Mouse (Mus musculus) CH12.LX (cell line): Measurements from ENCODE around the gene Padi3. TPM values are rescaled to one million over a fixed set of nuclear protein-coding genes. Genes with fewer than 3 reads are reported as not detected.

ENCODE experiments used
- DNase-seq: peaks from one replicate; pipeline ENCODE4 v3.0.0-alpha.2; 2013; ENCODE audit errors: extremely low read depth
- H3K27ac ChIP-seq: 2 replicates; pipeline ENCODE4 v1.5.1; 2012; ENCODE audit warnings: low read depth, mild to moderate bottlenecking, control low read depth, moderate library complexity; ENCODE audit not compliant: insufficient read depth
- H3K27me3 ChIP-seq: replicated peaks from 2 replicates; pipeline ENCODE3; 2012; ENCODE audit warnings: inconsistent platforms
- H3K36me3 ChIP-seq, 2 experiments: replicated peaks in 1 of 2; 2 replicates each; pipeline versions ENCODE3 to v1.6.1; 2012; ENCODE audit warnings: inconsistent platforms in 1 of 2, low read length in 1 of 2, mild to moderate bottlenecking in 1 of 2, mixed read lengths in 1 of 2, moderate library complexity in 1 of 2; ENCODE audit not compliant: control insufficient read depth in 1 of 2, insufficient read depth in 1 of 2
- H3K4me1 ChIP-seq, 2 experiments: 2 replicates each; pipeline ENCODE4 v1.6.1; 2012; ENCODE audit warnings: inconsistent platforms in 1 of 2, moderate library complexity in 1 of 2; ENCODE audit not compliant: insufficient read depth in 2 of 2, control insufficient read depth in 1 of 2
- H3K4me2 ChIP-seq: 2 replicates; pipeline ENCODE4 v1.6.1; 2012; ENCODE audit warnings: low read depth, mild to moderate bottlenecking, control low read depth; ENCODE audit not compliant: poor library complexity, insufficient read depth, severe bottlenecking
- H3K4me3 ChIP-seq, 3 experiments: fragments of 150-350 bp in 1 of 3; sonication (generic) in 1 of 3; replicated peaks in 1 of 3; 2 replicates each; pipeline versions ENCODE3 to v1.5.1; 2011 to 2012; ENCODE audit warnings: low read depth in 2 of 3, low read length in 2 of 3, mild to moderate bottlenecking in 2 of 3, moderate library complexity in 2 of 3, control low read depth in 1 of 3, improper control_type of control experiment in 1 of 3, inconsistent platforms in 1 of 3, mixed read lengths in 1 of 3; ENCODE audit not compliant: poor library complexity in 1 of 3
- H3K79me2 ChIP-seq: replicated peaks from 2 replicates; pipeline ENCODE4 v1.6.1; 2012; ENCODE audit warnings: mild to moderate bottlenecking, moderate library complexity; ENCODE audit not compliant: control insufficient read depth, poor library complexity, insufficient read depth, severe bottlenecking; ENCODE audit errors: extremely low read depth
- H3K9ac ChIP-seq: 2 replicates; pipeline ENCODE4 v1.6.1; 2012; ENCODE audit warnings: low read depth, mild to moderate bottlenecking, control low read depth, moderate library complexity; ENCODE audit not compliant: insufficient read depth
- H3K9me3 ChIP-seq: replicated peaks from 2 replicates; pipeline ENCODE3; 2012; ENCODE audit warnings: low read length, inconsistent platforms, mixed read lengths
- BHLHE40 ChIP-seq: IDR thresholded peaks from 2 replicates; pipeline ENCODE4 v1.6.1; 2011; ENCODE audit warnings: mild to moderate bottlenecking, low read depth, low read length, improper control_type of control experiment
- CHD1 ChIP-seq: IDR thresholded peaks from 2 replicates; pipeline ENCODE4 v1.6.1; 2012; ENCODE audit warnings: low read depth, low read length, improper control_type of control experiment, inconsistent platforms
- CHD2 ChIP-seq: IDR thresholded peaks from 2 replicates; pipeline ENCODE4 v1.6.1; 2011; ENCODE audit warnings: low read length, improper control_type of control experiment
- E2F4 ChIP-seq: IDR thresholded peaks from 2 replicates; pipeline ENCODE4 v1.6.1; 2011; ENCODE audit warnings: low read depth, low read length, improper control_type of control experiment; ENCODE audit not compliant: insufficient replicate concordance
- ELF1 ChIP-seq: IDR thresholded peaks from 2 replicates; pipeline ENCODE4 v1.6.1; 2014; ENCODE audit warnings: low read depth, mild to moderate bottlenecking, inconsistent platforms, low read length, improper control_type of control experiment
- EP300 ChIP-seq: IDR thresholded peaks from 2 replicates; pipeline ENCODE4 v1.6.1; 2011; ENCODE audit warnings: low read length, improper control_type of control experiment
- HCFC1 ChIP-seq: IDR thresholded peaks from 2 replicates; pipeline ENCODE4 v1.6.1; 2012; ENCODE audit warnings: low read depth, mild to moderate bottlenecking, inconsistent platforms, low read length, improper control_type of control experiment
- JUN ChIP-seq: IDR thresholded peaks from 2 replicates; pipeline ENCODE4 v1.6.1; 2011; ENCODE audit warnings: low read depth, mild to moderate bottlenecking, low read length, improper control_type of control experiment, moderate library complexity; ENCODE audit not compliant: insufficient read depth
- KAT2A ChIP-seq: IDR thresholded peaks from 2 replicates; pipeline ENCODE4 v1.6.1; 2012; ENCODE audit warnings: low read length, improper control_type of control experiment, inconsistent platforms; ENCODE audit not compliant: insufficient replicate concordance
- MAFK ChIP-seq: IDR thresholded peaks from 2 replicates; pipeline ENCODE4 v1.6.1; 2011; ENCODE audit warnings: low read length, improper control_type of control experiment; ENCODE audit not compliant: insufficient replicate concordance
- MAX ChIP-seq: IDR thresholded peaks from 2 replicates; pipeline ENCODE4 v1.6.1; 2011; ENCODE audit warnings: low read length, improper control_type of control experiment
- MEF2A ChIP-seq: IDR thresholded peaks from 2 replicates; pipeline ENCODE4 v1.6.1; 2014; ENCODE audit warnings: low read depth, mild to moderate bottlenecking, inconsistent platforms, low read length, improper control_type of control experiment, borderline replicate concordance
- MXI1 ChIP-seq: IDR thresholded peaks from 2 replicates; pipeline ENCODE4 v1.6.1; 2011; ENCODE audit warnings: mild to moderate bottlenecking, low read depth, low read length, improper control_type of control experiment
- NRF1 ChIP-seq: IDR thresholded peaks from 2 replicates; pipeline ENCODE4 v1.6.1; 2014; ENCODE audit warnings: low read depth, mild to moderate bottlenecking, inconsistent platforms, low read length, improper control_type of control experiment, moderate library complexity
- POLR2A ChIP-seq: IDR thresholded peaks from 2 replicates; pipeline ENCODE4 v1.6.1; 2011; ENCODE audit warnings: low read depth, mild to moderate bottlenecking, improper control_type of control experiment, low read length
- RCOR1 ChIP-seq: conservative IDR thresholded peaks from 2 replicates; pipeline ENCODE4 v1.6.1; 2012; ENCODE audit warnings: low read depth, mild to moderate bottlenecking, inconsistent platforms, low read length, improper control_type of control experiment
- SIN3A ChIP-seq: IDR thresholded peaks from 2 replicates; pipeline ENCODE4 v1.6.1; 2012; ENCODE audit warnings: low read length, improper control_type of control experiment, inconsistent platforms
- SMC3 ChIP-seq: IDR thresholded peaks from 2 replicates; pipeline ENCODE4 v1.6.1; 2011; ENCODE audit warnings: low read depth, low read length, improper control_type of control experiment
- TBP ChIP-seq: conservative IDR thresholded peaks from 2 replicates; pipeline ENCODE4 v1.6.1; 2011; ENCODE audit warnings: low read depth, low read length, improper control_type of control experiment
- TCF12 ChIP-seq: IDR thresholded peaks from 2 replicates; pipeline ENCODE4 v1.6.1; 2014; ENCODE audit warnings: low read depth, mild to moderate bottlenecking, inconsistent platforms, low read length, improper control_type of control experiment
- ZKSCAN1 ChIP-seq: IDR thresholded peaks from 2 replicates; pipeline ENCODE4 v1.6.1; 2012; ENCODE audit warnings: low read depth, inconsistent platforms, low read length, improper control_type of control experiment, borderline replicate concordance
- ZMIZ1 ChIP-seq: IDR thresholded peaks from 2 replicates; pipeline ENCODE4 v1.6.1; 2012; ENCODE audit warnings: low read depth, mild to moderate bottlenecking, inconsistent platforms, low read length, improper control_type of control experiment
- ZNF384 ChIP-seq: IDR thresholded peaks from 2 replicates; pipeline ENCODE4 v1.6.1; 2012; ENCODE audit warnings: low read depth, low read length, improper control_type of control experiment, inconsistent platforms
- dilution Hi-C: fragments of 300-500 bp; cut with MboI; formaldehyde crosslinking; loops from 2 replicates; pipeline ENCODE4 v1.14.3; 2020; ENCODE audit warnings: low sequenced_read_pairs; ENCODE audit not compliant: extremely low pct_unique_long_range_greater_than_20kb, extremely low pct_ligation_motif_present
- in situ Hi-C: fragments of 300-500 bp; cut with MboI; formaldehyde crosslinking; loops from 3 replicates; pipeline ENCODE4 v1.14.3; 2019; ENCODE audit warnings: low sequenced_read_pairs, low pct_ligation_motif_present, low pct_unique_long_range_greater_than_20kb, mixed read lengths
- polyA plus RNA-seq: library from polyadenylated mRNA; unstranded; fragments of >175 nt; gene quantifications from 2 replicates; pipeline ENCODE4 v1.2.1, GENCODE M21; 2012; ENCODE audit warnings: low read depth; ENCODE audit not compliant: insufficient read length
- total RNA-seq, 2 experiments: library from RNA; depleted of rRNA; stranded (reverse); fragments of 300-350 nt in 1 of 2; fragments of >200 nt in 1 of 2; gene quantifications; 2 replicates each; pipeline ENCODE4 v1.2.3; 2012 to 2014

The Padi3 gene
- total and polyA plus RNA-seq, 3 experiments: 0.10 to 0.17 (median 0.11) TPM

- Histone ChIP-seq H3K36me3 (no peaks in the 10 kb centered on the region), H3K4me1 (peaks cover 1 to 8% of the 10 kb centered on the region in 2 experiments; a peak in 1 of 4 replicates), H3K9ac (no peak overlapping the region), H3K9me3 (peaks cover 4% of the 10 kb centered on the region), H3K27ac (no peak overlapping the region), H3K4me2 (no peak overlapping the region), H3K79me2 (no peaks in the 10 kb centered on the region), H3K27me3 (peaks cover 67% of the 10 kb centered on the region), H3K4me3 (no peak overlapping the region)
- no peak for DNase-seq
- dilution Hi-C loops (no loop called here), in situ Hi-C loops (no loop called here)
- TF ChIP-seq SIN3A: no peak
- TF ChIP-seq MAFK: no peak
- no peak for TF ChIP-seq HCFC1
- TF ChIP-seq NRF1: no peak
- TF ChIP-seq JUN: no peak
- TF ChIP-seq BHLHE40: no peak
- no peak for TF ChIP-seq ZNF384
- no peak for TF ChIP-seq CHD1
- TF ChIP-seq MXI1: no peak
- no peak for TF ChIP-seq E2F4
- no peak for TF ChIP-seq SMC3
- no peak for TF ChIP-seq MAX
- no peak for TF ChIP-seq ZMIZ1
- TF ChIP-seq RCOR1: no peak
- no peak for TF ChIP-seq KAT2A
Measured at GRCm38 (mm10) chr4:140815996-140816917, 5.8 kb upstream of the Padi3 start.

- TF ChIP-seq CHD2 (no peak), NRF1 (no peak), ELF1 (no peak), TCF12 (no peak), ZKSCAN1 (no peak), POLR2A (no peak), EP300 (no peak), MEF2A (no peak), KAT2A (no peak), TBP (no peak)
- no peaks in the 10 kb centered on the region for H3K79me2 ChIP-seq
- H3K4me3 ChIP-seq: no peak overlapping the region
- no peak overlapping the region for H3K9ac ChIP-seq
- in situ Hi-C loops: no loop called here
- peaks cover 3 to 8% of the 10 kb centered on the region in 2 experiments; a peak in 1 of 4 replicates for H3K4me1 ChIP-seq
- no peak for DNase-seq
- H3K9me3 ChIP-seq: peaks cover 4% of the 10 kb centered on the region
- no peak overlapping the region for H3K4me2 ChIP-seq
- no peak overlapping the region for H3K27ac ChIP-seq
- dilution Hi-C loops: no loop called here
- H3K27me3 ChIP-seq: peaks cover 63% of the 10 kb centered on the region
- no peaks in the 10 kb centered on the region for H3K36me3 ChIP-seq
Measured at GRCm38 (mm10) chr4:140815496-140815895, 5.0 kb upstream of the Padi3 start.
